22 mouse cellular contexts compared by ENCODE assay signal in genomic region chr1:179689479-179689878, GRCm38 (mm10). TPM values are rescaled to one million over a fixed set of nuclear protein-coding genes. Genes with fewer than 3 reads are reported as not detected.
"Had no signal": no experiment of that assay in that cellular context is flagged by ENCODE, and none has a peak within 500 bp of the region (broad histone marks: within the 10 kb centered on the region; RNA-seq: fewer than 3 reads in every experiment).

No protein-coding gene starts in this region.

- H3K4me3 ChIP-seq: liver, embryonic 13.5 days; liver, embryonic 15.5 days; lung, embryonic 15.5 days; megakaryocyte, embryonic 14.5 days; midbrain, embryonic 12.5 days; neural tube, embryonic 12.5 days; stomach, embryonic 15.5 days had no signal

- H3K9ac ChIP-seq: liver, embryonic 13.5 days; liver, embryonic 15.5 days; liver, postnatal 0 days; lung, embryonic 15.5 days; midbrain, embryonic 12.5 days; neural tube, embryonic 12.5 days; stomach, embryonic 15.5 days had no signal

- ATAC-seq: liver, postnatal 0 days; lung, postnatal 0 days; midbrain, embryonic 16.5 days had no signal

- DNase-seq: liver, embryonic 13.5 days; liver, postnatal 0 days; lung, adult 2 months; lung, postnatal 14 days; lung, postnatal 36 days; right cerebral cortex, postnatal 25 days; thymus, adult 2 months; thymus, postnatal 25 days; thymus, postnatal 4 days had no signal

- H3K27me3 ChIP-seq: liver, embryonic 13.5 days; liver, embryonic 15.5 days; lung, embryonic 15.5 days; megakaryocyte, embryonic 14.5 days; midbrain, embryonic 12.5 days; neural tube, embryonic 12.5 days; stomach, embryonic 15.5 days had no signal

- H3K27ac ChIP-seq: liver, embryonic 13.5 days; liver, embryonic 15.5 days; lung, embryonic 15.5 days; macrophage; midbrain, embryonic 12.5 days; neural tube, embryonic 12.5 days; stomach, embryonic 15.5 days; stomach, postnatal 0 days had no signal

- H3K9me3 ChIP-seq: liver, embryonic 13.5 days; liver, embryonic 15.5 days; lung, embryonic 15.5 days; midbrain, embryonic 12.5 days; neural tube, embryonic 12.5 days; stomach, embryonic 15.5 days had no signal

- H3K4me2 ChIP-seq: liver, embryonic 13.5 days; liver, embryonic 15.5 days; lung, embryonic 15.5 days; midbrain, embryonic 12.5 days; neural tube, embryonic 12.5 days; stomach, embryonic 15.5 days had no signal

- H3K4me1 ChIP-seq: liver, embryonic 15.5 days; lung, embryonic 15.5 days; midbrain, embryonic 12.5 days; neural tube, embryonic 12.5 days; stomach, embryonic 15.5 days had no signal

RNA-seq across cellular contexts. Expression of gene Kif28, which starts 55.6 kb away (rescaled TPM):
- polyA plus RNA-seq: liver, embryonic 13.5 days; liver, embryonic 15.5 days; liver, postnatal 0 days; lung, embryonic 15.5 days; lung, postnatal 0 days; macrophage; midbrain, embryonic 12.5 days; midbrain, embryonic 16.5 days; neural tube, embryonic 14.5 days; spleen, adult 2 months; stomach, postnatal 0 days; urinary bladder, adult 2 months had no signal
